Mouse (Mus musculus) C2C12 (cell line): Measurements from ENCODE around the gene Olfr213.

Experiments
- CEBPB ChIP-seq: IDR thresholded peaks from one replicate; pipeline ENCODE4 v1.6.1; 2011; ENCODE audit warnings: low read depth, mild to moderate bottlenecking, control low read depth, moderate library complexity
- CTCF ChIP-seq: IDR thresholded peaks from one replicate; pipeline ENCODE4 v1.5.1; 2011; ENCODE audit not compliant: control insufficient read depth, insufficient read depth, insufficient read length

DNA sequence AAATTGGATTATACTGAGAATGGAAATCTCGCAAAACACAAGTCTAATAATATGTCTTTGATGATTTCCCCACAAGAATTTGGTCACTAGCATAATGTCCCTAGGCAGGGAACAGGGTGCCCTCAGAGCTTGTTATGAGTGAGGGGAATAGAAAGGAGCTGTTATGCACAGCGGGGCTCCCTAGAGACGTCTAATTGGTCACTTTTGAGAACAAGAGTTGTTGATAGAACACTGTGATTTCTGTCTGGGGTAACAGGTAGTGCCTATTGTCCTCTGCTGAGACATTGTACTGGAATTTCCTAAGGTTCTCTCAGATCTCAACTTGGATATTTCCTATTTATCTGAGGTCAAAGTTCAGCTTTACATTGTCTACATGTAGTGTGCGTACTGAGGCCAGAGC lies 45.8 kb downstream of the Olfr213 start, which contains the start of gene Olfr215:
- no peak for TF ChIP-seq CEBPB
- no peak for TF ChIP-seq CTCF
